Mouse (Mus musculus) 3T3-L1 (cell line): ENCODE data around the gene Hist2h3c2.
"Not testable (repeated sequence)": the region's sequence is repeated elsewhere in the genome, so short reads cannot be mapped to it uniquely, and the experiment has no call there.

ENCODE experiments used
- DNase-seq: peaks from one replicate; pipeline ENCODE4 v3.0.0-alpha.2; 2015; ENCODE audit warnings: low read depth, low spot score

The Hist2h3c2 gene

DNA sequence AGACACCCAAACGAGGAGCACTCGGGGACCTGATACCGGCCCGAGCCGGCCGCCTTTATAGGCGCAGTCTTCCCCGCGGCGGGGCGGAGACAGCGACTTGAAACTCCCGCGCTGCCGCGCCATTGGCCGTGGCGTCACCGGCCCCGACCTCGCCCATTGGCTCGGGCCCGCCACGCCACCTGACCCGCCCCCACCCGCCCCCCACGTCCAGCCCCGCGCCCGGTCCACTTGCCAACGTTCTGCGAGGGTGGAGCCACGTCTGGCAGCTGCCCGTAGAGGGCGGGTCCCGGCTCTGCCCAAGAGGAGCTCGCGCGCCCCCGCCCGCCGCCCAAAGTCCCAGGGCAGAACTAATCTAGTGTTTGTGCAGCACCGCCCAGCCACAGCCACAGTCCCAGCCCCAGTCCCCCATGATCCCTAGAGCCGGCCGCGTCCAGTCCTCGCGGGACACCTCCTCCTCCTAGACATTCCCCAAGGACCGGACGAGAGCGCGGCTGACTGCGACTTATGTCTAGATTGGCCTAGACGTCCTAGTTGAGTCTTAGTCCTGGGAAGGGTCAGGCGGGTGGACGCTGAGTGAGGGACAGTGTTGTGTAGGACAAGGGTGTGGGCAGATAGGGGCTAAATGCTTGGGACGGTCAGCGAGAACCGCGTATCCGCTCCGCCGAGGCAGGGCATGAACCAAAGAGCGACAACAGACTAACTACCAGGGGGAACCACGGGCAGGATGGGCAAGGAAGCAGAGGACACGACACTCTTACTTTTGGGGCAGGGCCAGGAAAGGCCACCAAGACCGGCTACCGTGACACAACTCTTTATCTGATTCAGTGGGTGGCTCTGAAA lies at the start of gene Hist2h3c2:
Gene Hist2h3c2 (minus strand): TSS at position 174 of the 840 bp plus-strand sequence.
- not testable (repeated sequence) for DNase-seq

DNA sequence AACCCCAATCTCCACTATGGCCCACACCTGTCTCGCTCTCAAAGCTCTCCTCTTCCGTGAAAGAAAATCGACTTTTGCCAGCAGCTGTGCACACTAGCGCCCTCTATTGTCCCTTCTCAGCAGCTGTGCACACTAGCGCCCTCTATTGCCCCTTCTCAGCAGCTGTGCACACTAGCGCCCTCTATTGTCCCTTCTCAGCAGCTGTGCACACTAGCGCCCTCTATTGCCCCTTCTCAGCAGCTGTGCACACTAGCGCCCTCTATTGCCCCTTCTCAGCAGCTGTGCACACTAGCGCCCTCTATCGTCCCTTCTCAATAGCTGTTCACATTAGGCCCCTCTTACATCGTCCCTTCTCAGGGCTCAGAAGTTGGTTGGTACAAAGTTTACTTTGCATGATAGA lies 48.4 kb upstream of the Hist2h3c2 start:
- DNase-seq, result not testable (repeated sequence)

GRCm38 (mm10) chr3:96284457-96284856 lies 45.5 kb upstream of the Hist2h3c2 start:
- DNase-seq, result peak; percentile 56

DNA sequence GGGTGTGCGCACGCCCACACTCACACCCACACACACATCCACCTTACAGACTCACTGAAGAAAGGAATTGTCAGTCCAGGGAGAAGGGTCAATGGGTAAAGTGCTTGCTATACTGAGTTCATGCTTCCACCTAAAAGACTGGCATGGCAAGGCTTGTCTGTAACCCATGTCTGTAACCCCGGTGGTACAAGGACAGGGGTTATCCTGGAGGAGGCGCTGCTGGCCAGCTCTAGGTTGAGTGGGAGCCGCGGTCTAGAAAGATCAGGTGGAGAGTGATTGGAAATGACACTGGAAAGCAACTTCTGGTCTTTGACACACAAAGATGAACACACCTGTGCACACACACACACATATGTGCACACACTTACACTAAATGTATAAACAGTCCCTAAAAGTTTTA lies 41.7 kb upstream of the Hist2h3c2 start:
- no peak for DNase-seq

DNA sequence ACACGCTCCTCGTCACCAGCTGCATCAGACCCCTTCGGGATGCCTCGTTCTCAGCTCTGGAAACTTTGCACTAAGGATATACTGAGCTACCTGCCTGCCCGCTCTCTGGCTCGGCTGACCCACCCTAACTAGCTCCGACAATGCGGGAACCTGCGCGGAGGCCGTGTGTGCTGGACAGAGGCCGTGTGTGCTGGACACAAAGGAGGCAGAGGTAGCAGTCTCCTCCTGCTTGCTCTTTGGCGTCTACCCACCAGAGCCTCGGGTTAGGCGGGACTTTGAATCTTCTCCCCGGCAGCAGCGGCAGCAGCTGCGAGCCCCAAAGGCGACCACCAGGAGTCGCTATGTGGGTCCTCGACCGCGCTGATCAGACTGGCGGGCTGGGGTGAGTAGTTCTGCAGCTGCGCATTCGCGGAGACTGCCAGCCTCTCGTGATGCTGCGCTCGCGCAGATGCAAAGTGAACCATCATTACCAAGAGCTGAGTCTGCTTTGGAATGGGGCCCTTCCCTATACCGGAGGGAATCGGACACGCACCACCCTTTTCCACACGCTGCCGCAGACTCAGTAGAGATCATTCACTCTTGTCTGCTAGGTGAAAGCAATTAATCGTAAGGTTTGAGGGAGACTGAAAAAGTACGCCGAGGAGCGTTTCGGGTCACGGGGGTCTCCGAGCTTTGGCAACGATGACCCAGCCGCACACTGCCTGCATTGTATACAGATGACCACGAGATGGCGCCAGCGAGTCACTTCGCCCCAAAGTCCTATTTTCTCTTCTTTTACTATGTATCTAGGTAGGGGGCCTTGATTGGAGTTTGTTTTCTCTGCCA lies 39.1 kb upstream of the Hist2h3c2 start:
- DNase-seq, result peak; percentile 94

DNA sequence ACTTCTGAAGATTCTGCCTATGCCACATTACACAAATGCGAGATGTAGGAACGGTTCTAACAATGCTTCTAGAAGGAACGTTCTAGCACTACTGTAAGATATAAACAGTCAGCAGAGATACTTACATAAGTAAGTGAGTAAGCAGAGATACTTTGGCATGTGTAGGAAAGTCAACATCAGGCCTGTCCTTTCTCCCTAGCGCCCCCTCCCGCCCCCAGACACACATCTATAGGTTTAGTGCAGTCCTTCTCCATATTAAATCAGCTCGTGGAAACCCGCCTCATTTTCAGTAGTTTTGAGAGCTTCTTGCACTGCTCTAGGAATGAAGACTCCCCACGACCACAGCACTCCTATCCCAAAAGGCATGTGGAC lies 38.5 kb upstream of the Hist2h3c2 start:
- peak; percentile 43 for DNase-seq

GRCm38 (mm10) chr3:96273591-96274465 lies 34.9 kb upstream of the Hist2h3c2 start:
- peak; percentile 80 for DNase-seq

GRCm38 (mm10) chr3:96269511-96270474 lies 30.9 kb upstream of the Hist2h3c2 start, which contains the start of gene Hist2h2bb:
Hist2h2bb (plus strand) TSS chr3:96269752.
- DNase-seq, result peak; percentile 99

GRCm38 (mm10) chr3:96268776-96269378 lies 29.9 kb upstream of the Hist2h3c2 start:
- not testable (repeated sequence) for DNase-seq

DNA sequence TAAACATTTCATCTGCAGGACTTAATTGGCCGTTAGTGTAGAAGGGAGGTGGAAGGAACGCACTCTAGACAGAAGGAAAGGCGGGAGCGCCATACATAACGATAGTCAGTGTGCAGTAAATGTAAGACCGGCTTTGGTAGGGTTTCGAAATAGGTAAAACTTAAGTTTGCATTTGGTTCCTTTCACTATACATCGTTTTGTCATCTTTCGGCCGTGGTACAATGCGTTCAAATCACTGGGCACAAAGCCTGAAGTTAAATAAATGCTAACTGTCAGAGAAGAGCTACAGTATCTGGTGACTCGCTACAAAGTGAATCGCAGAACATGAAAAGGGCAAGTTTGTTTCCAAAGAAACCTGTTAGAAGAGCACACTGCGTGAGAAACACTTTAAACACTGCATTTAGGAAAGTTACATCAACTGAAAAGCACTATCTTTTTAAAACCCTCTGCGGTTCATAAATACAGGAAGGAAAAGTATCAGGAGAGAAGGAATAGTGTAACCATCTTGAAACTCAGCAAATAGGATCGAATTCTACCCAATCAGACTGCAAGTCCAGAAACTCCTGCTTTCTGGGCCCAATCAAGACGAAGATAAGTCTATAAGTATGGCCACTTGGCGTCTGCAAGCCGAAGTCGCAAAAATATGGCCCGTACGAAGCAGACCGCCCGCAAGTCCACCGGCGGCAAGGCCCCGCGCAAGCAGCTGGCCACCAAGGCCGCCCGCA lies 29.3 kb upstream of the Hist2h3c2 start, which contains the start of gene Hist2h3b:
Gene Hist2h3b (plus strand): TSS at position 604 of the 725 bp plus-strand sequence.
- peak; percentile 92 for DNase-seq

DNA sequence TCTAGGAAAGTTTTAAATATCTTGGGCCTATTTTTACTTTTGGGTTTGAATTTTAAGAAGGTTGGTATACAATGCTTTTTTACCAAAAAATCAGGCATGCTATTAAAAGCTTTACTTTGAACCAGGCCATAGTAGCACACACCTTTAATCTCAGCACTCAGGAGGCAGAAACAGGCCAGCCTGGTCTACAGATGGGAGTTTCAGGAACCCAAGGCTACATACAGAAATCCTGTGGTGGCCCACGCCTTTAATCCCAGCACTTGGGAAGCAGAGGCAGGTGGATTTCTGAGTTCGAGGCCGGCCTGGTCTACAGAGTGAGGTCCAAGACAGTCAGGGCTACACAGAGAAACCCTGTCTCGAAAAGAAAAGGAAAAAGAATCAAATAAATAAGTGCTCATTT lies 28.6 kb upstream of the Hist2h3c2 start:
- no peak for DNase-seq

GRCm38 (mm10) chr3:96266132-96266710 lies 27.3 kb upstream of the Hist2h3c2 start:
- no peak for DNase-seq

GRCm38 (mm10) chr3:96264404-96264949 lies 25.6 kb upstream of the Hist2h3c2 start:
- peak; percentile 47 for DNase-seq

DNA sequence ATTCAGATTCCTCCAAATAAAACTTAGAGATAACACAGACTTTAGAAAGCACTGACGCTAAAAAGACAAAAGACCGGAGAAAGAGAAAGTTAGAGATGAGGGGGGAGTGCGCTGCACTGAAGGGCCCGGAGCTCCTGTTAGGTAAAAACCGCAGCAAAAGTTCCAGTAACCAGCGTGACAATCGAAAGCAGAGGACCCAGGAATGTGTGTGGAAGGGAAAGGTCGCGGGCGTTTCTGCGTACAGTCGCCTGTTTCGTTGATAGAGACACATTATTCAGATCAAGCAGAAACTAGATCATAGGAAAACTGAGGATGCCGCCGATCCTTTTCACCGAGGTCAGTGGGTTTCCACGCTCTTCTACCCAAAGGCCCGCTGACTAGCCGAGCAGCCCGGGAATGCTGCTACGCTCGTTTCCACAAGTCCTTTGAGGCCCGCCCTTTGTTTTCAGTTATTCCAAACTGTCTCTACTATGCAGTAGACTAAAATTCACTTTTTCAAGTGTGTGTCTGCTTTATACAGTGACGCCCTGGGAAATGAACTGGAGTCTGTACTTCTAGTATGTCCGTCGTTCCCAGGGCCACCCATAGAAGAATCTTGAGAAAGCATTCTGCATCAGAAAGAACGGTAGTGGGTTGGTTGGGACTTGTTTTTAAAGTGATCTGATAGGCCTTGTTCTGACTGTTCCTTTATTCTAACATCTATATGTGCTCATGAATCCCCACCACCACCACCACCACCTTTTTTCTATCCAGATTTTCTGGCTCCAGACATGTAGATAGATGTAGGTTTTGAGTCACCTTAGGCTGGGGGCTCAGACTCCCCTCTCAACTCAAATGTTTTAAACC lies 24.9 kb upstream of the Hist2h3c2 start:
- peak; percentile 77 for DNase-seq

DNA sequence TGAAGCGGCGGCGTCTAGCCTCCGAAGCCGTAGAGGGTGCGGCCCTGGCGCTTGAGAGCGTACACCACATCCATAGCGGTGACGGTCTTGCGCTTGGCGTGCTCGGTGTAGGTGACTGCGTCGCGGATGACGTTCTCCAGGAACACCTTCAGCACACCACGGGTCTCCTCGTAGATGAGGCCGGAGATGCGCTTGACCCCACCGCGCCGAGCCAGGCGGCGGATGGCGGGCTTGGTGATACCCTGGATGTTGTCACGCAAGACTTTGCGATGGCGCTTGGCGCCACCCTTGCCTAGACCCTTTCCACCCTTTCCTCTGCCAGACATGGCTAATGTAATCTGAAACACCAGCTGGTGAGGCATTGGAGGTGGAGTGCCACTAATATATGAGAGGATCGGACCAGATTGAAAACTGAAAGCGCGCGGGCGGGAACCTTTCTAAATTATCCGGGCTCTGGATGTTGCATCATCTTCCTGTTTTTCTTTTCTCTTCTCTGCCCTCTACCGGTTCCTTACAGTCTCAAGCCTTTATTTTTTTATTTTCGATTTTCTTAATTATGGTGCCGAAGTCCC lies 24.1 kb upstream of the Hist2h3c2 start, which contains the start of gene Hist2h4:
Gene Hist2h4 (minus strand): TSS at position 333 of the 572 bp plus-strand sequence.
- DNase-seq, result peak; percentile 99

GRCm38 (mm10) chr3:96262216-96262875 lies 23.4 kb upstream of the Hist2h3c2 start:
- peak; percentile 97 for DNase-seq
